Mouse (Mus musculus) hindbrain, embryonic 16.5 days (tissue): ENCODE measurements around the gene Il10. TPM values are rescaled to one million over a fixed set of nuclear protein-coding genes. Genes with fewer than 3 reads are reported as not detected.

Source experiments
- ATAC-seq: fragments of 200-750 bp; cut with Nextera tagmentation; 2 replicates; pipeline ENCODE4 v1.8.0; 2017; ENCODE audit warnings: moderate TSS enrichment, moderate library complexity
- H3K27ac ChIP-seq: fragments of 300-500 bp; sonication (generic); 2 replicates; pipeline ENCODE4 v1.5.1; 2014; ENCODE audit warnings: low read depth, mild to moderate bottlenecking, control low read depth, low read length, moderate library complexity
- H3K27me3 ChIP-seq: fragments of 300-500 bp; sonication (generic); replicated peaks from 2 replicates; pipeline ENCODE4 v1.6.1; 2014; ENCODE audit warnings: low read length; ENCODE audit not compliant: control insufficient read depth, insufficient read depth
- H3K36me3 ChIP-seq: fragments of 300-500 bp; sonication (generic); 2 replicates; pipeline ENCODE4 v1.6.1; 2014; ENCODE audit warnings: mild to moderate bottlenecking, low read length, moderate library complexity, mixed read lengths; ENCODE audit not compliant: control insufficient read depth, insufficient read depth
- H3K4me1 ChIP-seq: fragments of 300-500 bp; sonication (generic); 2 replicates; pipeline ENCODE4 v1.6.1; 2014; ENCODE audit warnings: low read depth, low read length; ENCODE audit not compliant: control insufficient read depth, insufficient read depth
- H3K4me2 ChIP-seq: fragments of 300-500 bp; sonication (generic); 2 replicates; pipeline ENCODE4 v1.6.1; 2014; ENCODE audit warnings: mild to moderate bottlenecking, low read length, control low read depth, moderate library complexity
- H3K4me3 ChIP-seq: fragments of 300-500 bp; sonication (generic); 2 replicates; pipeline ENCODE4 v1.5.1; 2014; ENCODE audit warnings: mild to moderate bottlenecking, low read length, control low read depth, moderate library complexity
- H3K9ac ChIP-seq: fragments of 300-500 bp; sonication (generic); 2 replicates; pipeline ENCODE4 v1.6.1; 2014; ENCODE audit warnings: low read depth, mild to moderate bottlenecking, control low read depth, low read length, moderate library complexity
- H3K9me3 ChIP-seq: fragments of 300-500 bp; sonication (generic); 2 replicates; pipeline ENCODE4 v1.6.1; 2014; ENCODE audit warnings: mild to moderate bottlenecking, low read length, moderate library complexity; ENCODE audit not compliant: control insufficient read depth
- WGBS: fragments of 180-500 bp; shearing (Covaris S2); extraction: QIAGEN DNeasy Blood & Tissue Kit; methylation state at CpG from one replicate; pipeline ENCODE4 v1.1.7; 2014; 5-methylcytosine and 5-hydroxymethylcytosine counted together
- polyA plus RNA-seq: library from polyadenylated mRNA; unstranded; fragments of >200 nt; fragmentation: Nextera tagmentation; extraction: Ambion mirVana; gene quantifications from 2 replicates; pipeline ENCODE4 v1.2.1, GENCODE M21; 2015

Gene Il10
- polyA plus RNA-seq, 1 experiment from 2014 or later, result not detected

DNA sequence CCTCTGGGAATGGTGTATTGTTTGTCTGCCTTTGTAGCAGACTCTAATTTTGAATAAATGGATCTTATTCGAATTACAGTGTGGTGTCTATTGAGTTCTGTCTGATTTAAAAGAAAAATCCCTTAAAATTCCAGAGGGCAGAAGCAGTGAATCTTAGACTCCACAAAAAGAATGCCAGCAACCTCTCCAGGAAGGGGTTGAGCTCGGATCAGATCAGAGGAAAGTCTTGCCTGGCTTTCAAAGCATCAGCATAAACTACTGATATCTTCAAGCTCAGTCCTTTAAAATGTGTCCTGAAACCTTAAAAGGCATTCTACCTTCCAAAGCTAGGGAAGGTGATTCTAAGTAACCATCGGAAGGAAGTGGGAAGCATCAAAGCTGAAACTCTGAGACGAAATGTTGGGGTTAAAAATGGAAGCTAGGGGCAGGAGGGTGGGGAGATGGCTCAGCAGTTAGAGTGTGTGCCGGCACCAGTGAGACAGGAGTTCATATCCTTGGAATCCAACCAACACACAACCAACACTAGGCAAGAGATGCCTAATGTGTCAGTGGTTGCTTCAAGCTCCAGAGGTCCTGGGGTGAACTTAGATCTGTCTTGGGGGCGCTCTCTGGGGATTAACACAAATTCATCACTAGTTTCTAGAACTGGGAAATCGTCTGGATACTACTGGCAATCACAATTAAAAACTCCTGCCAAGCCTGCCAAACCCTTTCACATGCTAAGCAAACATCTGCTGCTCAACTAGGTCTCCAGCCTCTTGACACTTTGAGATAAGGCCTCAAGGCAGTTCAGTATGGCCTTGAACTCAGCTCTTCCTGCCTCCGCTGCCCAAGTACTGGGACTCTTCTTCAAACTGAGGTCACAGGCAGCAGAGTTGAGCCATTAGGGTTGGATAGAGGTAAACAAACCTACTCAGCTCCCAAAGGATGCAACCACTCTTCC, 5.5 kb downstream of the Il10 start:
- WGBS, result 89% methylated on average over 8 of the region's 8 CpGs

DNA sequence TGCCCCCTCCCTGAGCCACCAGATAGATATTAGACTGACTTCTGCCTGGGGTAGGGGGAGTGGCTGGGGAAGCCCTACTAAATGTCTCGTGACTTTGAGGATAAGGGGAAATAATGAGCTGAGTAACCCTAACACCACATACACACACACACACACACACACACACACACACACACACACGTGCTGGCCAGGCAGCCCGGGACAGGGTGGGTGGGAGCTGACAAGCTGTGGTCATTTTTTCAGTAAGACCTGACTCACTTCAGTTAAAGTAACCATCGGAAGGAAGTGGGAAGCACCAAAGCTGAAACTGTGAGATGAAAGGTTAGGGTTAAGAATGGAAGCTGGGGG, 6.2 kb downstream of the Il10 start:
- no peak overlapping the region for H3K9ac ChIP-seq
- ATAC-seq, result no peak
- H3K36me3 ChIP-seq, result no peaks in the 10 kb centered on the region
- whole genome bisulfite sequencing, result 89% methylated on average over 4 of the region's 4 CpGs
- H3K4me2 ChIP-seq, result no peak overlapping the region
- H3K4me1 ChIP-seq, result no peaks in the 10 kb centered on the region
- no peak overlapping the region for H3K27ac ChIP-seq
- H3K27me3 ChIP-seq, result no peaks in the 10 kb centered on the region
- no peaks in the 10 kb centered on the region for H3K9me3 ChIP-seq
- H3K4me3 ChIP-seq, result no peak overlapping the region

More for the DNA sequence above, 5.5 kb downstream of the Il10 start:
- no peaks in the 10 kb centered on the region for H3K36me3 ChIP-seq
- H3K9me3 ChIP-seq, result no peaks in the 10 kb centered on the region
- H3K27ac ChIP-seq, result no peak overlapping the region
- H3K4me3 ChIP-seq, result no peak overlapping the region
- no peak for ATAC-seq
- H3K4me2 ChIP-seq, result no peak overlapping the region
- no peaks in the 10 kb centered on the region for H3K27me3 ChIP-seq
- H3K9ac ChIP-seq, result no peak overlapping the region
- no peaks in the 10 kb centered on the region for H3K4me1 ChIP-seq

- no peak overlapping the region for H3K9ac ChIP-seq
- H3K4me1 ChIP-seq, result no peaks in the 10 kb centered on the region
- 95% methylated on average over 3 of the region's 3 CpGs for WGBS
- H3K27ac ChIP-seq, result no peak overlapping the region
- no peak for ATAC-seq
- no peaks in the 10 kb centered on the region for H3K27me3 ChIP-seq
- no peaks in the 10 kb centered on the region for H3K9me3 ChIP-seq
- H3K36me3 ChIP-seq, result no peaks in the 10 kb centered on the region
- H3K4me3 ChIP-seq, result no peak overlapping the region
- no peak overlapping the region for H3K4me2 ChIP-seq
These were observed 9.6 kb downstream of the Il10 start for GRCm38 (mm10) chr1:131029215-131029614.

- Histone ChIP-seq H3K4me3 (no peak overlapping the region), H3K9ac (no peak overlapping the region), H3K4me2 (no peak overlapping the region), H3K9me3 (no peaks in the 10 kb centered on the region), H3K4me1 (no peaks in the 10 kb centered on the region), H3K36me3 (no peaks in the 10 kb centered on the region), H3K27me3 (no peaks in the 10 kb centered on the region), H3K27ac (no peak overlapping the region)
- ATAC-seq, result no peak
- WGBS, result 42% methylated on average over 7 of the region's 7 CpGs
These were observed 10.6 kb downstream of the Il10 start for GRCm38 (mm10) chr1:131030261-131030660.

DNA sequence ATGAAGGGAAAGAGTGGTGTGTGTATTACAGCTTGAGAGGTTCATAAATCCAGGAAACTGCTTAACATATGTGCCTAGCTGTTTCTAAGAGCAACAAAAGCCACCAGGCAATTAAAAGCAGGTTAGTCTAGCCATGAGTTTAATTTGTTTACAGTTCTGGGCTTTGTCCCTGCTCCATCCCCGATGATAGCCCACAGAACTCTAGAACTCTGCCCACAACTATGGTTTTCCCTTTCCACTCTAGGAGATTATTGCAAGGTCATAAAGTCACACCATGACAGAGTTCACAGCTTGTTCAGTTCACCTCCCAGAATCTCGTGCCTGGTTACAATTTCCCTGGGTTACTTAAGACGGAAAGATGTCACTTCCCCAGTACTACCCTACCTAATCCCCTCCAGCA, 11.6 kb downstream of the Il10 start:
- H3K4me3 ChIP-seq, result no peak overlapping the region
- H3K27me3 ChIP-seq, result no peaks in the 10 kb centered on the region
- no peaks in the 10 kb centered on the region for H3K9me3 ChIP-seq
- H3K9ac ChIP-seq, result no peak overlapping the region
- H3K27ac ChIP-seq, result no peak overlapping the region
- H3K4me2 ChIP-seq, result no peak overlapping the region
- ATAC-seq, result no peak
- H3K36me3 ChIP-seq, result no peaks in the 10 kb centered on the region
- WGBS, result 60% methylated on average over 3 of the region's 3 CpGs
- H3K4me1 ChIP-seq, result no peaks in the 10 kb centered on the region

DNA sequence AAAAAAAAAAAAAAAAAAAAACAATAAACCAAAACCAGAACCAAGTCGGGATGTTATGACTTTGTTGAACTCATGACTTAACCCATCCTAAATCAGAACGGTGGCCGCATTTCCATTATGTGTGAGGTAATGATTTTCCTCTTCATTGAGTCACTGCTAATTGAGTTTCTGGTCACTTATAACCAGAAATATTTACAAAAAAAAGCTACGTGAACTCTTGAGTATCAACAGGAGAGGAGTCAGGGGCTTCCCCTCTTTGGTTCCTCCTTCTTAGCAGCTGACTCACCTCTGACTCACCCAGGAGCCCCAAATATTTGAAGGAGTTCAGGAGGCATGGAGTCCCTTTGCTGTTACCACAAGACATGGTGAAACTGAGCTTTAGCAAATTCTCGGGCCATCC, 18.4 kb downstream of the Il10 start:
- Histone ChIP-seq H3K9me3 (no peaks in the 10 kb centered on the region; the same call in 1 of the 2 replicates), H3K27ac (no peak overlapping the region), H3K27me3 (no peaks in the 10 kb centered on the region), H3K9ac (no peak overlapping the region), H3K4me3 (no peak overlapping the region), H3K4me2 (no peak overlapping the region), H3K4me1 (no peaks in the 10 kb centered on the region), H3K36me3 (no peaks in the 10 kb centered on the region)
- ATAC-seq, result no peak
- 97% methylated on average over 5 of the region's 5 CpGs for WGBS

DNA sequence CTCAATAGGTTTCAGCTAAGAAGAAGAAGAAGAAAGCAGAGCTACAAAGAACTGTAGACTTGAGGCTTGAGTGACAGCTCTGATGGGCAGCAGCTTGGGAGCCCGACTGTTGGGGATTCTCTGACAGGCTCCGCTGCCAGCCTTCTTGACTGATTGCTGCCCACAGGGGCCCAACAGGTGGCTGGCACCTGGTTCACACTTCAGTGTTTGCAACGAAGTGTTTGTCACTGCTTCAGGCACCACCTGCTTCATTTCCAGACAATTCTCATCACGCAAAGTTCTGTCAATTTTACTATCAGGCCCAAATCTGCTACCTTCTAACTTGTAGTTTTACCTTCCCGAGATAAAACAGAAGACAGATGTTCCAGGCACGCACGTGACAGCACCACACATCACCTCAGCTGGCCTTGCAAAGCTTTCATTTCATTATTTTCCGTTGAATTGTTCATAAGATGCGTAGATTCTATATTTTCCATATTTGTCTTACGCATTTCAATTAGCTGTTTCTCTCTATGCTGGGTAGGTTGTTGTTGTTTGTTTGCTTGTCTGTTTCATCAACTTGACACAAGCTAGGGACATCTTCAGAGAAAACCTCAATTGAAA, 18.9 kb downstream of the Il10 start:
- H3K27me3 ChIP-seq, result no peaks in the 10 kb centered on the region
- H3K9me3 ChIP-seq, result no peaks in the 10 kb centered on the region; the same call in 1 of the 2 replicates
- 93% methylated on average over 10 of the region's 10 CpGs for WGBS
- no peaks in the 10 kb centered on the region for H3K4me1 ChIP-seq
- H3K27ac ChIP-seq, result no peak overlapping the region
- H3K4me2 ChIP-seq, result no peak overlapping the region
- ATAC-seq, result no peak
- H3K36me3 ChIP-seq, result no peaks in the 10 kb centered on the region
- no peak overlapping the region for H3K9ac ChIP-seq
- H3K4me3 ChIP-seq, result no peak overlapping the region

DNA sequence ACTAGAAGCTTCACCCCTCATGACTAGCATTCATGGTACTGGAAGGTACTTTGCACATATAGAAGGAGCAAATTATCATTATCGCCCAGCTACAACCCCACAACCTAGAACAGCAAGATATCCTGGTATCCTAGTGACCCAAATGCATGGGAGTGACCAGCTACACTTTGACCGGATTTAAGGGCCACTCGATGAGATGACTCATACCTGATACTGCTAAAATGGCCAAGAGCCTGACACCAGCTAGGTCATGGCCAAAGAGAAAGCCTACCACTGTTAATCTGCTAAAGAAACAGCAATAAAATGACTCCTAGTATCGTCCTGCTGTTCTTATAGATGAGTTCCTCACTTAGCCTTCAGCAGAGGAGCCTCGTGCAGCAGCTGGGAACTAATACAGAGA, 19.8 kb downstream of the Il10 start:
- no peak overlapping the region for H3K4me3 ChIP-seq
- no peaks in the 10 kb centered on the region; the same call in 1 of the 2 replicates for H3K9me3 ChIP-seq
- no peak overlapping the region for H3K4me2 ChIP-seq
- no peak for ATAC-seq
- 93% methylated on average over 5 of the region's 5 CpGs for WGBS
- H3K27me3 ChIP-seq, result no peaks in the 10 kb centered on the region
- no peak overlapping the region for H3K9ac ChIP-seq
- no peaks in the 10 kb centered on the region for H3K36me3 ChIP-seq
- no peaks in the 10 kb centered on the region for H3K4me1 ChIP-seq
- no peak overlapping the region for H3K27ac ChIP-seq

GRCm38 (mm10) chr1:131042263-131042662, 22.6 kb downstream of the Il10 start:
- H3K4me2 ChIP-seq, result no peak overlapping the region
- 48% methylated on average over 2 of the region's 2 CpGs for WGBS
- no peaks in the 10 kb centered on the region; the same call in 1 of the 2 replicates for H3K9me3 ChIP-seq
- H3K4me1 ChIP-seq, result no peaks in the 10 kb centered on the region
- ATAC-seq, result no peak
- H3K27me3 ChIP-seq, result no peaks in the 10 kb centered on the region
- H3K9ac ChIP-seq, result no peak overlapping the region
- H3K27ac ChIP-seq, result no peak overlapping the region
- no peaks in the 10 kb centered on the region for H3K36me3 ChIP-seq
- no peak overlapping the region for H3K4me3 ChIP-seq
